ENCODE assay signal across 10 mouse cellular contexts in genomic region chr15:93433811-93434210, GRCm38 (mm10). TPM values are rescaled to one million over a fixed set of nuclear protein-coding genes. Genes with fewer than 3 reads are reported as not detected.
DNase-seq lines count a peak whose midpoint lies in the region; ATAC-seq lines count a peak whose summit lies in the region.
"Had no signal": no experiment of that assay in that cellular context is flagged by ENCODE, and none has a peak within 500 bp of the region (broad histone marks: within the 10 kb centered on the region; RNA-seq: fewer than 3 reads in every experiment).

No protein-coding gene starts in this region.

- peak overlapping the region; percentile 57; the same call in 1 of the 2 replicates for H3K27ac ChIP-seq in hindbrain, embryonic 10.5 days
- H3K27ac ChIP-seq in hindbrain, embryonic 14.5 days = no peak overlapping the region
- no peak overlapping the region for H3K27ac ChIP-seq in midbrain, embryonic 14.5 days (replicated peaks; ENCODE audit: low read depth, low read length)
- no peak overlapping the region for H3K27ac ChIP-seq in midbrain, embryonic 13.5 days
- H3K27ac ChIP-seq in forebrain, embryonic 12.5 days = no peak overlapping the region
- H3K27ac ChIP-seq: midbrain, embryonic 15.5 days had no signal

- no peak overlapping the region for H3K4me2 ChIP-seq in hindbrain, embryonic 14.5 days (replicated peaks)
- H3K4me2 ChIP-seq in midbrain, embryonic 14.5 days (ENCODE audit: low read length) = no peak overlapping the region
- H3K4me2 ChIP-seq in midbrain, embryonic 13.5 days (replicated peaks) = no peak overlapping the region
- no peak overlapping the region for H3K4me2 ChIP-seq in forebrain, embryonic 12.5 days
- H3K4me2 ChIP-seq: midbrain, embryonic 15.5 days had no signal

- WGBS in hindbrain, embryonic 10.5 days = 56% methylated on average over 11 of the region's 11 CpGs
- WGBS in hindbrain, embryonic 14.5 days = 54% methylated on average over 11 of the region's 11 CpGs
- 79% methylated on average over 11 of the region's 11 CpGs for WGBS in midbrain, embryonic 14.5 days
- 72% methylated on average over 11 of the region's 11 CpGs for WGBS in midbrain, embryonic 13.5 days
- 80% methylated on average over 11 of the region's 11 CpGs for WGBS in forebrain, embryonic 12.5 days

- H3K9me3 ChIP-seq in hindbrain, embryonic 10.5 days = no peaks in the 10 kb centered on the region
- H3K9me3 ChIP-seq in hindbrain, embryonic 14.5 days (ENCODE audit: control insufficient read depth, low read length) = no peaks in the 10 kb centered on the region
- no peaks in the 10 kb centered on the region for H3K9me3 ChIP-seq in midbrain, embryonic 14.5 days (ENCODE audit: control insufficient read depth, low read length)
- no peaks in the 10 kb centered on the region for H3K9me3 ChIP-seq in midbrain, embryonic 13.5 days
- H3K9me3 ChIP-seq in forebrain, embryonic 12.5 days = no peaks in the 10 kb centered on the region
- H3K9me3 ChIP-seq: midbrain, embryonic 15.5 days had no signal

- DNase-seq in hindbrain, embryonic 10.5 days (ENCODE audit: low spot score) = peak; percentile 59
- DNase-seq in hindbrain, embryonic 14.5 days (ENCODE audit: low spot score) = no peak
- DNase-seq in midbrain, embryonic 14.5 days = peak; percentile 3
- peak; percentile 51 for DNase-seq in embryo, embryonic 9.5 days (ENCODE audit: extremely low spot score)
- no peak for DNase-seq in T-cell, adult 2 months (ENCODE audit: low spot score)
- DNase-seq: cerebellum, adult 2 months had no signal

- no peak overlapping the region for H3K4me3 ChIP-seq in hindbrain, embryonic 10.5 days
- H3K4me3 ChIP-seq in hindbrain, embryonic 14.5 days (replicated peaks; ENCODE audit: low read length) = no peak overlapping the region
- H3K4me3 ChIP-seq in midbrain, embryonic 14.5 days (replicated peaks; ENCODE audit: low read depth, low read length) = no peak overlapping the region
- H3K4me3 ChIP-seq in midbrain, embryonic 13.5 days (replicated peaks) = no peak overlapping the region
- no peak overlapping the region for H3K4me3 ChIP-seq in forebrain, embryonic 12.5 days (replicated peaks)
- H3K4me3 ChIP-seq: midbrain, embryonic 15.5 days had no signal

- no peak for ATAC-seq in hindbrain, embryonic 14.5 days (ENCODE audit: low FRiP score)
- ATAC-seq in midbrain, embryonic 14.5 days (ENCODE audit: low FRiP score, low TSS enrichment) = no peak
- ATAC-seq in midbrain, embryonic 13.5 days = no peak
- ATAC-seq in neutrophil, adult 5-6 weeks (ENCODE audit: extremely low read depth, insufficient number of reproducible peaks, low FRiP score, poor library complexity, severe bottlenecking) = peak; percentile 32; the same call in 1 of the 2 replicates
- no peak for ATAC-seq in forebrain, embryonic 12.5 days (ENCODE audit: low FRiP score)
- ATAC-seq: midbrain, embryonic 15.5 days had no signal

- no peaks in the 10 kb centered on the region for H3K27me3 ChIP-seq in hindbrain, embryonic 10.5 days (ENCODE audit: insufficient read depth, poor library complexity, severe bottlenecking)
- no peaks in the 10 kb centered on the region for H3K27me3 ChIP-seq in hindbrain, embryonic 14.5 days (ENCODE audit: control insufficient read depth, insufficient read depth, low read length)
- H3K27me3 ChIP-seq in midbrain, embryonic 14.5 days (ENCODE audit: control insufficient read depth, insufficient read depth, low read length) = no peaks in the 10 kb centered on the region
- H3K27me3 ChIP-seq in midbrain, embryonic 13.5 days = no peaks in the 10 kb centered on the region
- H3K27me3 ChIP-seq in forebrain, embryonic 12.5 days = no peaks in the 10 kb centered on the region
- H3K27me3 ChIP-seq: midbrain, embryonic 15.5 days had no signal

- H3K36me3 ChIP-seq in hindbrain, embryonic 10.5 days = peaks cover 45% of the 10 kb centered on the region
- no peaks in the 10 kb centered on the region for H3K36me3 ChIP-seq in hindbrain, embryonic 14.5 days (replicated peaks; ENCODE audit: control insufficient read depth, insufficient read depth)
- peaks cover 6% of the 10 kb centered on the region for H3K36me3 ChIP-seq in midbrain, embryonic 14.5 days (ENCODE audit: control insufficient read depth, insufficient read depth, low read length)
- peaks cover 8% of the 10 kb centered on the region; the same call in 1 of the 2 replicates for H3K36me3 ChIP-seq in midbrain, embryonic 13.5 days
- peaks cover 7% of the 10 kb centered on the region for H3K36me3 ChIP-seq in forebrain, embryonic 12.5 days (replicated peaks)

- H3K9ac ChIP-seq in hindbrain, embryonic 14.5 days = no peak overlapping the region
- no peak overlapping the region for H3K9ac ChIP-seq in midbrain, embryonic 14.5 days (replicated peaks; ENCODE audit: low read length)
- H3K9ac ChIP-seq in midbrain, embryonic 13.5 days (replicated peaks) = no peak overlapping the region
- H3K9ac ChIP-seq in forebrain, embryonic 12.5 days = no peak overlapping the region
- H3K9ac ChIP-seq: midbrain, embryonic 15.5 days had no signal

- peaks cover 11% of the 10 kb centered on the region for H3K4me1 ChIP-seq in hindbrain, embryonic 10.5 days (replicated peaks)
- H3K4me1 ChIP-seq in hindbrain, embryonic 14.5 days (replicated peaks; ENCODE audit: control insufficient read depth, insufficient read depth, low read length) = no peaks in the 10 kb centered on the region
- no peaks in the 10 kb centered on the region for H3K4me1 ChIP-seq in midbrain, embryonic 14.5 days (ENCODE audit: control insufficient read depth, insufficient read depth, low read length)
- no peaks in the 10 kb centered on the region for H3K4me1 ChIP-seq in midbrain, embryonic 13.5 days (replicated peaks)
- H3K4me1 ChIP-seq in forebrain, embryonic 12.5 days = no peaks in the 10 kb centered on the region
- H3K4me1 ChIP-seq: midbrain, embryonic 15.5 days had no signal

RNA-seq across cellular contexts. Expression of gene Pphln1, which starts 35.7 kb away (rescaled TPM):
- 86.0 and 95.9 TPM in 2 replicates for polyA plus RNA-seq in hindbrain, embryonic 10.5 days (2016; fragmentation: Nextera tagmentation; extraction: Ambion mirVana)
- 26.4 and 28.6 TPM in 2 replicates for polyA plus RNA-seq in hindbrain, embryonic 14.5 days (2014; fragmentation: Nextera tagmentation; extraction: Ambion mirVana)
- 35.4 and 38.5 TPM in 2 replicates for polyA plus RNA-seq in midbrain, embryonic 14.5 days (2014; fragmentation: Nextera tagmentation; extraction: Ambion mirVana)
- 58.7 TPM in 2 replicates for polyA plus RNA-seq in midbrain, embryonic 13.5 days (2015; fragmentation: Nextera tagmentation; extraction: Ambion mirVana)
- 26.8 and 33.2 TPM in 2 replicates for total RNA-seq in neutrophil, adult 5-6 weeks (2017)
- 82.8 and 86.9 TPM in 2 replicates for polyA plus RNA-seq in forebrain, embryonic 12.5 days (2016; fragmentation: Nextera tagmentation; extraction: Ambion mirVana)

RNA-seq across cellular contexts. Expression of gene Zcrb1, which starts 35.7 kb away (rescaled TPM):
- 155 and 158 TPM in 2 replicates for polyA plus RNA-seq in hindbrain, embryonic 10.5 days (2016; fragmentation: Nextera tagmentation; extraction: Ambion mirVana)
- polyA plus RNA-seq in hindbrain, embryonic 14.5 days (2014; fragmentation: Nextera tagmentation; extraction: Ambion mirVana) = 147 and 164 TPM in 2 replicates
- polyA plus RNA-seq in midbrain, embryonic 14.5 days (2014; fragmentation: Nextera tagmentation; extraction: Ambion mirVana) = 148 and 157 TPM in 2 replicates
- 184 and 189 TPM in 2 replicates for polyA plus RNA-seq in midbrain, embryonic 13.5 days (2015; fragmentation: Nextera tagmentation; extraction: Ambion mirVana)
- total RNA-seq in neutrophil, adult 5-6 weeks (2017) = 69.2 and 83.6 TPM in 2 replicates
- polyA plus RNA-seq in forebrain, embryonic 12.5 days (2016; fragmentation: Nextera tagmentation; extraction: Ambion mirVana) = 169 and 172 TPM in 2 replicates

Comparison
In these comparisons a context has a peak if more than half of its experiments do, and no peak if none do; other contexts are left out.
1. DNase-seq: peak in hindbrain, embryonic 10.5 days (single experiment), midbrain, embryonic 14.5 days (single experiment) and embryo, embryonic 9.5 days (single experiment); none in hindbrain, embryonic 14.5 days (single experiment) and T-cell, adult 2 months (single experiment).